Mouse (Mus musculus) neural tube, postnatal 0 days (tissue): ENCODE results near the gene Olfr1317. TPM values are rescaled to one million over a fixed set of nuclear protein-coding genes. Genes with fewer than 3 reads are reported as not detected.

Experiments
- polyA plus RNA-seq: library from polyadenylated mRNA; unstranded; fragments of >200 nt; fragmentation: Nextera tagmentation; extraction: Ambion mirVana; gene quantifications from 2 replicates; pipeline ENCODE4 v1.2.1, GENCODE M21; 2015

The Olfr1317 gene
- not detected in 2 replicates for polyA plus RNA-seq

DNA sequence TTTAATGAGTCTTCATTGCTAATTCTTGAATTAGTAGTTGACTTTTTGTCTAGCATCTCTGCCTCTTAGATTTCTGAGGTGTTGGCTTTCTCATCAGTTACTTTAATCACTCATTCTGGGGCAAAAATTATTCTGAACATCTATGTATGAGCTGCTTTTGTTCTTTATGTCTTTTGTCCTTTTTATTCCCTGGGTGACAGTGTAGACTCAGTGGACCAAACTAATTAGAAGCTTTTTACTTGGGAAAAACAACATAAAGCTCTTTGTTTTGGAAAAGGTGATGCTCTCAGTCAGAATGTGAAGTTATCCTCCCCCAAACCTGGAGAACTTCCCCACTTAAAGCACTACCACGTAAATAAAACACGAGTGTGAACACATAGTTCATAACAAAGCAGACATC lies at the start of gene Olfr1317:
Gene Olfr1317, plus strand, starts transcription at position 301 of the 400 bp plus-strand sequence.

GRCm38 (mm10) chr2:112096681-112097080 lies 43.4 kb upstream of the Olfr1317 start, which contains the start of gene Olfr1314:
TSS of gene Olfr1314 (minus strand) at chr2:112096781.

GRCm38 (mm10) chr2:112115340-112115739 lies 24.8 kb upstream of the Olfr1317 start, which contains the start of gene Olfr1315-ps1:
TSS of gene Olfr1315-ps1 (minus strand) at chr2:112115440.

DNA sequence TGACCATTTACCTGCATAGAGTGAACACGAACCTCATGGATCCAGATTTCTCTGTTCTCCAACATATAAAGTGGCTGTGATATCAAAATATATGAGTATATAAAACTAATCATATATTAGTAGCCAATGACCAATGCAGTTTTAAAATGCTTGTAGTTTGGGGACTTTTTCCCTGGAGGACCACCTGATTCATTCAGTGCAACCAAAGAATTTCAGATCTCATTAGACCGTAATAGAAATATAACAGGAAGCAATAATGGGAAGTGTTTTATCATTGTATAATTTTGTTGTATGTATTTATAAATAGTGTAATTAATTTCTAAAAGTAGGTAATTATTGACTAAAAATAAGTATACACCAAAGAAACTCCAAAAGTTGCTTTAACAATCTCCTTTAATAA lies 5.3 kb upstream of the Olfr1317 start, which contains the start of gene Olfr1316:
Gene Olfr1316, minus strand, starts transcription at position 101 of the 400 bp plus-strand sequence.

DNA sequence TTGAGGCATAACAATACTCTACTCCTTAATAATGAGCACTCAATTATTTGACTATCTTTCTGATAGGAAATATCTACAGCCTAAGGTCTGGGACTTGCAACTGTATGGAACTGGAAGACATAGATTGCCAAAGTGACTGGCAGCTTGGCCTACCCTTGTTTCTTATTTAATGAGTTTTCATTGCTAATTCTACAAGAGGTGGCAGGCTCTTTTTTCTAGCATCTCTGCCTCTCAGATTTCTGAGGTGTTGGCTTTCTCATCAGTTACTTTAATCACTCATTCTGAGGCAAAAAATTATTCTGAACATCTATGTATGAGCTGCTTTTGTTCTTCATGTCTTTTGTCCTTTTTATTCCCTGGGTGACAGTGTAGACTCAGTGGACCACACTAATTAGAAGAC lies 13.8 kb downstream of the Olfr1317 start, which contains the start of gene Olfr1318:
Gene Olfr1318, plus strand, starts transcription at position 301 of the 400 bp plus-strand sequence.

Other genes starting within 250 kb of the Olfr1317 start
- gene Olfr1306, start 224.1 kb upstream of the Olfr1317 start, polyA plus RNA-seq: not detected in 2 replicates
- gene Olfr1307, start 190.9 kb upstream of the Olfr1317 start, polyA plus RNA-seq: 0.03 TPM in 1 of 2 replicates, not detected in the other
- gene Olfr1308, start 175.4 kb upstream of the Olfr1317 start, polyA plus RNA-seq: not detected in 2 replicates
- gene Olfr1309, start 150.0 kb upstream of the Olfr1317 start, polyA plus RNA-seq: not detected in 2 replicates
- not detected in 2 replicates for gene Olfr1310, start 127.6 kb upstream of the Olfr1317 start, polyA plus RNA-seq
- not detected in 2 replicates for gene Olfr1311, start 115.9 kb upstream of the Olfr1317 start, polyA plus RNA-seq
- gene Olfr1312, start 90.1 kb upstream of the Olfr1317 start, polyA plus RNA-seq: not detected in 2 replicates
- gene Olfr1313, start 62.5 kb upstream of the Olfr1317 start, polyA plus RNA-seq: not detected in 2 replicates
- not detected in 2 replicates for gene Olfr1314, start 43.5 kb upstream of the Olfr1317 start, polyA plus RNA-seq
- gene Olfr1315-ps1, start 24.9 kb upstream of the Olfr1317 start, polyA plus RNA-seq: not detected in 2 replicates
- not detected in 2 replicates for gene Olfr1316, start 5.4 kb upstream of the Olfr1317 start, polyA plus RNA-seq
- 0.04 TPM in 1 of 2 replicates, not detected in the other for gene Olfr1318, start 13.9 kb downstream of the Olfr1317 start, polyA plus RNA-seq
- gene Lpcat4, start 99.1 kb downstream of the Olfr1317 start, polyA plus RNA-seq: 30.5 and 31.2 TPM in 2 replicates
- 0.06 and 0.10 TPM in 2 replicates for gene Nutm1, start 119.0 kb downstream of the Olfr1317 start, polyA plus RNA-seq
- 192 and 212 TPM in 2 replicates for gene Nop10, start 121.6 kb downstream of the Olfr1317 start, polyA plus RNA-seq
- gene Slc12a6, start 125.5 kb downstream of the Olfr1317 start, polyA plus RNA-seq: 12.4 and 14.3 TPM in 2 replicates
- not detected in 2 replicates for gene Gm21985, start 126.0 kb downstream of the Olfr1317 start, polyA plus RNA-seq
- 283 and 285 TPM in 2 replicates for gene Emc4, start 227.7 kb downstream of the Olfr1317 start, polyA plus RNA-seq
- 21.4 and 22.9 TPM in 2 replicates for gene Katnbl1, start 238.9 kb downstream of the Olfr1317 start, polyA plus RNA-seq